Mouse (Mus musculus) hindbrain, embryonic 14.5 days (tissue): Measurements from ENCODE around the gene Krt2. TPM values are rescaled to one million over a fixed set of nuclear protein-coding genes. Genes with fewer than 3 reads are reported as not detected.

Experiments
- ATAC-seq: fragments of 200-750 bp; cut with Nextera tagmentation; 2 replicates; pipeline ENCODE4 v1.8.0; 2017; ENCODE audit warnings: moderate number of reproducible peaks, mild to moderate bottlenecking, moderate TSS enrichment, moderate library complexity; ENCODE audit not compliant: low FRiP score
- DNase-seq: peaks from one replicate; pipeline ENCODE4 v3.0.0-alpha.2; 2015; ENCODE audit warnings: low spot score
- H3K27ac ChIP-seq: fragments of 300-500 bp; sonication (generic); 2 replicates; pipeline ENCODE4 v1.5.1; 2014; ENCODE audit warnings: mild to moderate bottlenecking, moderate library complexity
- H3K27me3 ChIP-seq: fragments of 300-500 bp; sonication (generic); 2 replicates; pipeline ENCODE4 v1.6.1; 2014; ENCODE audit warnings: mild to moderate bottlenecking, low read length, mixed read lengths; ENCODE audit not compliant: control insufficient read depth, insufficient read depth
- H3K36me3 ChIP-seq: fragments of 300-500 bp; sonication (generic); replicated peaks from 2 replicates; pipeline ENCODE4 v1.6.1; 2014; ENCODE audit not compliant: control insufficient read depth, insufficient read depth
- H3K4me1 ChIP-seq: fragments of 300-500 bp; sonication (generic); replicated peaks from 2 replicates; pipeline ENCODE4 v1.6.1; 2014; ENCODE audit warnings: antibody characterized with exemption, low read length, mixed read lengths; ENCODE audit not compliant: control insufficient read depth, insufficient read depth
- H3K4me2 ChIP-seq: fragments of 300-500 bp; sonication (generic); replicated peaks from 2 replicates; pipeline ENCODE4 v1.6.1; 2014; ENCODE audit warnings: mild to moderate bottlenecking, moderate library complexity
- H3K4me3 ChIP-seq: fragments of 300-500 bp; sonication (generic); replicated peaks from 2 replicates; pipeline ENCODE4 v1.5.1; 2014; ENCODE audit warnings: mild to moderate bottlenecking, low read length
- H3K9ac ChIP-seq: fragments of 300-500 bp; sonication (generic); 2 replicates; pipeline ENCODE4 v1.6.1; 2014
- H3K9me3 ChIP-seq: fragments of 300-500 bp; sonication (generic); 2 replicates; pipeline ENCODE4 v1.6.1; 2016; ENCODE audit warnings: low read length; ENCODE audit not compliant: control insufficient read depth
- WGBS: fragments of 180-500 bp; shearing (Covaris S2); extraction: QIAGEN DNeasy Blood & Tissue Kit; methylation state at CpG from one replicate; pipeline ENCODE4 v1.1.7; 2014; 5-methylcytosine and 5-hydroxymethylcytosine counted together
- polyA plus RNA-seq: library from polyadenylated mRNA; unstranded; fragments of >200 nt; fragmentation: Nextera tagmentation; extraction: Ambion mirVana; gene quantifications from 2 replicates; pipeline ENCODE4 v1.2.1, GENCODE M21; 2014

Krt2 gene
- polyA plus RNA-seq, 1 experiment from 2014 or later = not detected

GRCm38 (mm10) chr15:101790867-101791266, 27.1 kb downstream of the Krt2 start:
- WGBS = 18% methylated on average over 3 of the region's 3 CpGs
- H3K27me3 ChIP-seq = no peaks in the 10 kb centered on the region
- DNase-seq (no peak), ATAC-seq (no peak)
- H3K4me1 ChIP-seq = peaks cover 12% of the 10 kb centered on the region; the same call in 1 of the 2 replicates
- H3K9ac ChIP-seq = no peak overlapping the region
- no peaks in the 10 kb centered on the region for H3K36me3 ChIP-seq
- no peak overlapping the region for H3K4me3 ChIP-seq
- no peaks in the 10 kb centered on the region for H3K9me3 ChIP-seq
- H3K27ac ChIP-seq = no peak overlapping the region; the same call in 1 of the 2 replicates
- no peak overlapping the region for H3K4me2 ChIP-seq

- Histone ChIP-seq H3K4me1 (peaks cover 11% of the 10 kb centered on the region; the same call in 1 of the 2 replicates), H3K4me2 (no peak within 1 kb of the TSS), H3K27ac (no peak within 1 kb of the TSS), H3K4me3 (no peak within 1 kb of the TSS), H3K9ac (no peak within 1 kb of the TSS), H3K36me3 (no peaks in the 10 kb centered on the region), H3K9me3 (no peaks in the 10 kb centered on the region), H3K27me3 (no peaks in the 10 kb centered on the region)
- DNase-seq (no peak), ATAC-seq (no peak)
- WGBS = 94% methylated on average over 18 of the region's 18 CpGs
Measured at GRCm38 (mm10) chr15:101786360-101786759, 31.6 kb downstream of the Krt2 start, which contains the start of gene Krt72. TSS of gene Krt72 (minus strand) at chr15:101786460.

DNA sequence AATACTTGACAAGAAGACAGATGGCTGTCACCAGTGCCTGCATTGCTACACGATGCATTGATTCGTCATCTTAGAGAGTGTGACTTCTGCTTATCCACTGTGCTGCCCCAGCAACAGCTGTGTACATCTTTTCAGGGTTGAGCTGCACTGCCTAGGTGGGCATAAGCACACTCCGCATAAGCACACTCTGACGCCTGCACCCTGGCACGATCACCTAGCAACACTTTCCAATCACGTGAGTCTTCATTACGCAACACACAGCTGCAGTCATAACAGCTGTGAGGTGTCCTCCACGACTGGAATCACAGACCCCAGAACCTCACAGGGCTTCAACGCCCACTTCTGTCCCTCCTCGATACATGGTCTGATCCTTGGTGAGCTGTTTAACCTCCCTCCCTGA, 44.5 kb downstream of the Krt2 start:
- no peak overlapping the region for H3K4me2 ChIP-seq
- no peak overlapping the region for H3K4me3 ChIP-seq
- no peak overlapping the region for H3K27ac ChIP-seq
- H3K9ac ChIP-seq = no peak overlapping the region
- no peak for DNase-seq
- H3K4me1 ChIP-seq = no peaks in the 10 kb centered on the region
- ATAC-seq = no peak
- WGBS = 83% methylated on average over 10 of the region's 10 CpGs
- H3K9me3 ChIP-seq = no peaks in the 10 kb centered on the region
- H3K36me3 ChIP-seq = no peaks in the 10 kb centered on the region
- no peaks in the 10 kb centered on the region for H3K27me3 ChIP-seq

DNA sequence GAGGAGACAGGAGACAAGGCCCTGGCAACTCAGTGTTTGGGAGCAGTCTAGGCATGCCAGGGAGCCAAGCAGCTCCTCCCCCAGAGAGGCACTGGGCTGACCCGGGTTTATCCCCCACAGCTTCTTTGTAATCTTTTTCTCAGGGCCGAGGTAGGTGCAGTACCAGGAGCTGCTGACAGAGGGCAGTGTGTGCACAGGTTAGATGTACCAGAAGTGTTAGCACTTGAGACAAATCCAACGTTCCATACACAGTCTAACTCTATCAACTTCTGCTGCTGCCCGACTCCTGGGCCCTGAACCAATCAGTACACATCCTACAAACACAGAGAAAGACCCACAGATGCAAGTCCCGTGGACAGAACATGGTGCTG, 45.3 kb downstream of the Krt2 start:
- no peaks in the 10 kb centered on the region for H3K36me3 ChIP-seq
- H3K27ac ChIP-seq = no peak overlapping the region
- H3K4me1 ChIP-seq = no peaks in the 10 kb centered on the region
- peak; percentile 64; the same call in 1 of the 2 replicates for ATAC-seq
- H3K4me3 ChIP-seq = no peak overlapping the region
- H3K9ac ChIP-seq = no peak overlapping the region
- H3K4me2 ChIP-seq = no peak overlapping the region
- H3K27me3 ChIP-seq = no peaks in the 10 kb centered on the region
- no peaks in the 10 kb centered on the region for H3K9me3 ChIP-seq
- WGBS = 11% methylated on average over 5 of the region's 5 CpGs
- peak; percentile 97 for DNase-seq

DNA sequence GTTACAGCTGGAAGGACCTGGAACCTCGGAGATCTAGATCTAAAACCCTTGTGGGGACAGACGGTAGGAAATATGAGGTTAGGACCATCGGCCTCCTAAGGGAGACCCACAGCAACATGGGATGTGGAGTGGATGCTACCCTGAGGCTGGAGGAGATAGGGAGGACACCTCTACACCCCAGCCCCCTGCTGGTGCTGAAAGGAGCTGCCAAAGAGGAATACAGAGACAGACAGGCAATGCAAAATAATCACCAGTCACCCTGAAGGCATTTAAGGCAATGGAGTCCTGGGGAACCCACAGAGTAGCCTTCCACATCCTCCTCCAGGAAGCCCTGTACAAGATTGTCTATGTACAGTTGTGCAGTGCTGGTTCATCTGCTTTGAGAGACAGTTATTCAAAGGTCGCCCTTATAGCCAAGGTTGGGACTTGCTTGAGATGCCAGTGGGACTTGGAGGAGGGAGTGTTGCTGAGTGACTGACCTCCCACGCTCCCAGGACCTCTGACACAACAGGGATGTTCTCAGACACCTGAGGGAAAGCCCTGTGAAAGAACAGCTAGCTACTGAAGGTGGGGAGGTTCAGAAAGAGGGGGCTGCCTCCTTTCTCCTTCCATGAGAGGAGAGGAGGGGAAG, 45.8 kb downstream of the Krt2 start:
- Histone ChIP-seq H3K4me3 (no peak overlapping the region), H3K9me3 (no peaks in the 10 kb centered on the region), H3K27me3 (no peaks in the 10 kb centered on the region), H3K9ac (no peak overlapping the region), H3K4me1 (no peaks in the 10 kb centered on the region), H3K27ac (no peak overlapping the region), H3K36me3 (no peaks in the 10 kb centered on the region), H3K4me2 (no peak overlapping the region)
- WGBS = 77% methylated on average over 5 of the region's 5 CpGs
- ATAC-seq (peak; percentile 11; the same call in 1 of the 2 replicates), DNase-seq (no peak)

- 61% methylated on average over 8 of the region's 8 CpGs for WGBS
Measured at GRCm38 (mm10) chr15:101770226-101770625, 47.7 kb downstream of the Krt2 start.

More at GRCm38 (mm10) chr15:101770226-101770625, 47.7 kb downstream of the Krt2 start:
- Histone ChIP-seq H3K4me2 (no peak overlapping the region), H3K9me3 (no peaks in the 10 kb centered on the region), H3K9ac (no peak overlapping the region), H3K27me3 (no peaks in the 10 kb centered on the region), H3K4me3 (no peak overlapping the region), H3K36me3 (no peaks in the 10 kb centered on the region), H3K4me1 (no peaks in the 10 kb centered on the region), H3K27ac (no peak overlapping the region)
- DNase-seq (no peak), ATAC-seq (no peak)

Other genes with a start within 250 kb of the Krt2 start
- 0.07 and 0.15 TPM in 2 replicates for gene Krt75, start 244.3 kb downstream of the Krt2 start, polyA plus RNA-seq
- gene Gm5414, start 190.0 kb downstream of the Krt2 start, polyA plus RNA-seq = not detected in 2 replicates
- not detected in 2 replicates for gene Gm5478, start 170.8 kb downstream of the Krt2 start, polyA plus RNA-seq
- not detected in 2 replicates for gene Krt6b, start 137.9 kb downstream of the Krt2 start, polyA plus RNA-seq
- gene Krt6a, start 123.9 kb downstream of the Krt2 start, polyA plus RNA-seq = not detected in 2 replicates
- gene Krt5, start 105.3 kb downstream of the Krt2 start, polyA plus RNA-seq = not detected in 2 replicates
- 0.52 and 0.54 TPM in 2 replicates for gene Krt71, start 75.1 kb downstream of the Krt2 start, polyA plus RNA-seq
- not detected in 2 replicates for gene Krt72, start 31.7 kb downstream of the Krt2 start, polyA plus RNA-seq
- gene Krt73, start 15.8 kb downstream of the Krt2 start, polyA plus RNA-seq = 0.52 and 0.68 TPM in 2 replicates
- gene Krt1, start 32.6 kb upstream of the Krt2 start, polyA plus RNA-seq = 11.9 and 12.2 TPM in 2 replicates
- 0.20 and 0.21 TPM in 2 replicates for gene Krt77, start 51.5 kb upstream of the Krt2 start, polyA plus RNA-seq
- gene Krt76, start 74.8 kb upstream of the Krt2 start, polyA plus RNA-seq = not detected in 2 replicates
- not detected in 2 replicates for gene Krt4, start 106.6 kb upstream of the Krt2 start, polyA plus RNA-seq
- 0.29 TPM in 1 of 2 replicates, not detected in the other for gene Krt79, start 122.2 kb upstream of the Krt2 start, polyA plus RNA-seq
- 0.07 TPM in 1 of 2 replicates, not detected in the other for gene Krt78, start 136.1 kb upstream of the Krt2 start, polyA plus RNA-seq
- gene Krt8, start 186.3 kb upstream of the Krt2 start, polyA plus RNA-seq = 4.1 and 6.8 TPM in 2 replicates
- 8.6 and 15.7 TPM in 2 replicates for gene Krt18, start 210.0 kb upstream of the Krt2 start, polyA plus RNA-seq